Mouse (Mus musculus): ENCODE data around the gene Chadl. TPM values are rescaled to one million over a fixed set of nuclear protein-coding genes. Genes with fewer than 3 reads are reported as not detected.
A peak's percentile ranks its signal among the peaks of the same experiment; 100 is the strongest.

Gene Chadl
- polyA plus RNA-seq, 1 experiment, result 0.03 TPM

DNA sequence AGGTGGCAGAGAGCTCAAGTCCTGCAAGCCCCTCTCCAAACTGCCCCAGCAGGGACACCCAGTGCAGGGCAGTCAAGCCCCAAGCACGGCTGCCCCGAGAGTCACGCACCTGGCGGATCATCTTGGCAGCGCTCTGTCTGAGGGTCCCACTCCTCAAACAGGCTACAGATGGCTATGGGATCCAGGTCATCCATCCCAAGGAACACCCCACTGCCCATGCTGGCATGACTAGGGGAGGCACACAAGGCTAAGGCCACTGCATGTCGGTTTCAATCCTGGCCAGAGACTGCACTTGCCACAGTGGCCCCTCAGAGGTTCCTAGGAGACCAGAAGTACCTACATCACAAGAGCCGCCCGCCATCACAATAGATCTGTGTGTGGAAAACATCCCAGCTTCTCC, 28.9 kb upstream of the Chadl start:
- Histone ChIP-seq H3K9me3 (ENCODE audit: control insufficient read depth, low read length) (no peaks in the 10 kb centered on the region), H3K4me1 (ENCODE audit: control insufficient read depth) (peaks cover 35% of the 10 kb centered on the region), H3K27me3 (ENCODE audit: control insufficient read depth) (no peaks in the 10 kb centered on the region), H3K4me3 (replicated peaks) (peak overlapping the region; percentile 14), H3K36me3 (ENCODE audit: control insufficient read depth) (peaks cover 74% of the 10 kb centered on the region)
- TF ChIP-seq TAL1 (IDR thresholded peaks at IDR 0.05; ENCODE audit: low read length) (no peak), GATA1 (IDR thresholded peaks at IDR 0.05; ENCODE audit: low read length) (no peak)

DNA sequence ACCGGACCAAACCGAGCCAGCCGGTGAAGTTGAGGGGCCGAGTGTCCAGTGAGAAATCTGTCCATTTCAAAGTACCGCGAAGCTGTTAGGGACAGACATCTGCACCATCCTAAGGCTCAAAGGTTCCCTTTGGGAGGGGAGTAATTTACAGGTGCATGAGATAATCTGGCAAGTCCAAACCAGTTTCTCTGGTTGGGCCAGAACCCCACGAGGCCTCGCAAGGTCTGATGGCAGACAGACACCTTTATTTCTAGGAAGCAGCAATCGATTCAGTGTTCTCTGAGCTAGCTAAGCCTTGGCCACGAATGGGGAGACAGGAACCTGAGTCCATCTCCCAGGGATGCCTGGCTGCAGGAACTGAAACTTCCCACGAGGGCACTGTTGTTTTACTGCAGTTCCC, 26.6 kb upstream of the Chadl start:
- TF ChIP-seq TAL1 (IDR thresholded peaks at IDR 0.05; ENCODE audit: low read length) (no peak), GATA1 (IDR thresholded peaks at IDR 0.05; ENCODE audit: low read length) (no peak)
- Histone ChIP-seq H3K4me3 (replicated peaks) (no peak overlapping the region), H3K36me3 (ENCODE audit: control insufficient read depth) (peaks cover 96% of the 10 kb centered on the region), H3K9me3 (ENCODE audit: control insufficient read depth, low read length) (no peaks in the 10 kb centered on the region), H3K4me1 (ENCODE audit: control insufficient read depth) (peaks cover 29% of the 10 kb centered on the region), H3K27me3 (ENCODE audit: control insufficient read depth) (no peaks in the 10 kb centered on the region)

DNA sequence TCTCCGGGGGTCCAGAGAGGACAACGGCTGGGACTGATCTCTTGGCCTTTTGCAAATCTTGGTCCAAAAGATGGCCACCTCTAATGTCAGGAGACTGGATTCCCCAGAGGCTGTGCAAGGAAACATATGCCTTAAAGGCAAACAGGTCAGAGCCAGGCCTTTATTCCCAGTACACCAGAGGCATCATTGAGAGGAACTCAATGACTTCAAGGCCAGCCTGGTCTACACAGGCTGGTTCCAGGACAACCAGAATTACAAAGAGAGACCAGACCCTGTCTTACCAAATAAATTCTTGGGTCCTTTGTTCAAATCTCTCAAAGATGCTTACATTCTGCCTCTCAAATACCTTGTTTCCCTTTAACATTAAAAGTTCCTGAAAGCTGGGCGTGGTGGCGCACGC, 25.3 kb upstream of the Chadl start:
- Histone ChIP-seq H3K27me3 (ENCODE audit: control insufficient read depth) (no peaks in the 10 kb centered on the region), H3K4me1 (ENCODE audit: control insufficient read depth) (peaks cover 18% of the 10 kb centered on the region), H3K36me3 (ENCODE audit: control insufficient read depth) (peaks cover 97% of the 10 kb centered on the region), H3K9me3 (ENCODE audit: control insufficient read depth, low read length) (no peaks in the 10 kb centered on the region), H3K4me3 (replicated peaks) (no peak overlapping the region)
- TF ChIP-seq GATA1 (IDR thresholded peaks at IDR 0.05; ENCODE audit: low read length) (no peak), TAL1 (IDR thresholded peaks at IDR 0.05; ENCODE audit: low read length) (no peak)

DNA sequence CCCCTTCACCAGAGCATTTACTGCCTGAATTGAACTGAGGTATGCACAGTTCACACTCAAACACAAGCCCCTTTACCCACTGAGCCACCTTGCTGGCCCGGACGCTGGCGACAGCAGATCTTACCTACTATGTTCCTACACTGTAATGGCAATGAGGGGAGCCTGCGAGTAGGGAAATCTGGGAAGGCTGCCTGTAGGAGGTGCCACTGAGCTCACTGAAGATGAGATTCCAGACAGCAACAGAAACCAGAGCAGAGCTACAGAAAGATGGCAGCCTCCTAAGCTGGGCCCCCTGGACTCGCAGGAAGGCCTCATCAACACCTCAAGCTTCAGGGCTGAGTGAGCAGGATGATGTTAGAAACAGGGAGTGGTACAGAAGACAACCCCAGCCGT, 22.0 kb upstream of the Chadl start:
- Histone ChIP-seq H3K36me3 (ENCODE audit: control insufficient read depth) (peaks cover 99% of the 10 kb centered on the region), H3K27me3 (ENCODE audit: control insufficient read depth) (no peaks in the 10 kb centered on the region), H3K4me3 (replicated peaks) (no peak overlapping the region), H3K9me3 (ENCODE audit: control insufficient read depth, low read length) (no peaks in the 10 kb centered on the region), H3K4me1 (ENCODE audit: control insufficient read depth) (no peaks in the 10 kb centered on the region; the same call in 1 of the 2 replicates)
- no peak for TF ChIP-seq TAL1 (IDR thresholded peaks at IDR 0.05; ENCODE audit: low read length)
- TF ChIP-seq GATA1 (IDR thresholded peaks at IDR 0.05; ENCODE audit: low read length), result no peak

DNA sequence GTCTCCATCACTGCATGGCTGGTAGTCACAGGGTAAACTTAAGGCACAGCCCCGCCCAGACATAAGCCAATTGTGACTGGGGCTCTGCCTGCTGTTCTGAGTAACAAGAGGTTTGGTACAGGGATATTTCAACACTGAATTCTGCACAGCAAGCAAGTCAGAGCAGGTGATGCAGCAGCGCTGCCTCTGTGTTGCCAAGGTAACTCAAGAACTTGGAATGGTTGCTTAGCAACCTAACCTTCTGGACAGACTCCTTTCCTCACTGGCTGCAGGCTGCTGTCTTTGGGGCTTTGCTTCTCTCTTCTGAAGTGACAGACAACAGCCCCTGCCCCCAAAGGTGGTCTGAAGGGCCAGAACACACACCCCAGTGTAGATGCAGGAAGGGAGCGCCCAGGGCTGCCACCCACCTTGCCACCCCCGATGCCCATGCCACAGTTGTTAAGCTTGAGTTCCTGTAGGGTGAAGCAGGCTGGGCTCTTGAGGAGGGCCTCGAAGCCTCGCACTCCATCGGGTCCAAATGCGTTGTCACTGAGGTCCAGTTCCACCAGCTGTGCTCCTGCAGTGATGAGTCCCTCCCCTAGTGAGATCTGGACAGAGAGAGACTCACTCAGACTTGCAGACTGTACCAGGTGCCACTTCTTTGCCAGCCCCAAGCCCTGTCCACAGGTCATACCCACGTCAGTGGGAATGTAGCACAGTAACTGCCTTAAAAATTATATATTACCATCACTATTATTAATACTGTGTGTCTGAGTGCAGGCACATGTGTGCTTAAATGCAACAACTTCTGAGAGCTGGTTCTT, 21.4 kb upstream of the Chadl start:
- peaks cover 99% of the 10 kb centered on the region for H3K36me3 ChIP-seq (ENCODE audit: control insufficient read depth)
- TF ChIP-seq TAL1 (IDR thresholded peaks at IDR 0.05; ENCODE audit: low read length) (no peak), GATA1 (IDR thresholded peaks at IDR 0.05; ENCODE audit: low read length) (no peak)
- H3K4me1 ChIP-seq (ENCODE audit: control insufficient read depth), result no peaks in the 10 kb centered on the region; the same call in 1 of the 2 replicates
- H3K4me3 ChIP-seq (replicated peaks), result no peak overlapping the region
- H3K9me3 ChIP-seq (ENCODE audit: control insufficient read depth, low read length), result no peaks in the 10 kb centered on the region
- no peaks in the 10 kb centered on the region for H3K27me3 ChIP-seq (ENCODE audit: control insufficient read depth)

DNA sequence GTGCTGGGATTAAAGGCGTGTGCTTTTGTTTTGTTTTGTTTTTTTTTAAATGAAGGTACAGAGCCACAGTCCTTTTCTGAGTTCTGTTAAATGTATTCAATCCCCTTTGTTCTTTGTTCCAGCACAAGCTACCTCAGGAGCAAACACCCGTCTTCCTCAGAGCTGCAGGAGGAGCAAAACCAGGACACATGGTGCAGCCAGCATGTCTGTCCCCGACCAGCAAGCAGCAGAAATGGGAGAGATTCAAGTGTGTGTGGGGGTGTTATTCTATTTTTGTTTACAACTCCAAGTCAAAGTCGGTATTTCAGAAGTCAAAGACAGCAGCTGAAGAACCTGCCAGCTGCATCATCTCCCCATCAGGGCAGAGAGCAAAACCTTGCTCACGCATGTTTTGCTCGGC, 16.7 kb upstream of the Chadl start:
- Histone ChIP-seq H3K36me3 (ENCODE audit: control insufficient read depth) (peaks cover 99% of the 10 kb centered on the region), H3K27me3 (ENCODE audit: control insufficient read depth) (no peaks in the 10 kb centered on the region), H3K9me3 (ENCODE audit: control insufficient read depth, low read length) (no peaks in the 10 kb centered on the region), H3K4me3 (replicated peaks) (no peak overlapping the region), H3K4me1 (ENCODE audit: control insufficient read depth) (no peaks in the 10 kb centered on the region; the same call in 1 of the 2 replicates)
- no peak for TF ChIP-seq TAL1 (IDR thresholded peaks at IDR 0.05; ENCODE audit: low read length)
- TF ChIP-seq GATA1 (IDR thresholded peaks at IDR 0.05; ENCODE audit: low read length), result no peak

DNA sequence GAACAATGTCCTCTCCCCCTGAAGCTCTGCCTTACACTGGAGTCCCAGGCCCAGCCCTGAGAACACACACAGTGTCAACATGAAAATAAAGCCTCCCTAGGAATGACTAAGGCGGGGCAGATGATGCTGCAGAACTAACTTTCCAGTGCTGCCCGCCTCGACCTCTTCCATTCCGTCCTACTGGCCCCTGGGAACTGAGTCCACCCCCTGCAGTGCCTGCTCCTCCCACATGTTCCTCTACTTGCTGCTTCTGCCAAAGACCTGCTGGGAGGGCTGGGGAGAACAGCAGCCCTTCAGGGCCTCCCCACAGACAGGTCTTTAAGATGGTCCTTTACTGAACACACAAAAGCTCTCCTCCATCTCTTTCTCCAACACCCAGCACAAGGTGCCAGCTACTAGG, 13.7 kb upstream of the Chadl start:
- Histone ChIP-seq H3K4me1 (ENCODE audit: control insufficient read depth) (no peaks in the 10 kb centered on the region; the same call in 1 of the 2 replicates), H3K9me3 (ENCODE audit: control insufficient read depth, low read length) (no peaks in the 10 kb centered on the region), H3K27me3 (ENCODE audit: control insufficient read depth) (no peaks in the 10 kb centered on the region), H3K36me3 (ENCODE audit: control insufficient read depth) (peaks cover 98% of the 10 kb centered on the region), H3K4me3 (replicated peaks) (no peak overlapping the region)
- TF ChIP-seq GATA1 (IDR thresholded peaks at IDR 0.05; ENCODE audit: low read length) (no peak), TAL1 (IDR thresholded peaks at IDR 0.05; ENCODE audit: low read length) (no peak)

DNA sequence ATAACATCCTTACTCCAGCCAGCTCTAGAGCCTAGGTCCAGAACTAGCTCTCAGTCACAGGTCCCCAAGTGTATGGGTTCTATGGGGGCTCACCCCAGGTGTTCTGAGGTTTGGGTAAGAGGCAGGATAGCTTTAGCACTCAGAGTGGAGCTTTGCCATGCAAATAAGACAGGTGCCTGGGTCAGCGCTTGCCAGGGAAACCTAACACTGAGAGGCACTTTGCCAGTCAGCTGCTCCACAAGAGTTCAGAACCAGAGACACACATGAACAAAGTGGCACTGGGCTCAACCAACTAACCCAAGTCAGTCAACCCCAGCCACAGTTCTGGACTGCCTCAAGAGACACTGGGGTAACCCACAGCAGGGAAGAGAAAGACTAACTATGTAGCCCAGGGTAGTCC, 12.6 kb upstream of the Chadl start:
- Histone ChIP-seq H3K9me3 (ENCODE audit: control insufficient read depth, low read length) (no peaks in the 10 kb centered on the region), H3K36me3 (ENCODE audit: control insufficient read depth) (peaks cover 98% of the 10 kb centered on the region), H3K27me3 (ENCODE audit: control insufficient read depth) (no peaks in the 10 kb centered on the region), H3K4me1 (ENCODE audit: control insufficient read depth) (peaks cover 2% of the 10 kb centered on the region), H3K4me3 (replicated peaks) (no peak overlapping the region)
- no peak for TF ChIP-seq GATA1 (IDR thresholded peaks at IDR 0.05; ENCODE audit: low read length)

DNA sequence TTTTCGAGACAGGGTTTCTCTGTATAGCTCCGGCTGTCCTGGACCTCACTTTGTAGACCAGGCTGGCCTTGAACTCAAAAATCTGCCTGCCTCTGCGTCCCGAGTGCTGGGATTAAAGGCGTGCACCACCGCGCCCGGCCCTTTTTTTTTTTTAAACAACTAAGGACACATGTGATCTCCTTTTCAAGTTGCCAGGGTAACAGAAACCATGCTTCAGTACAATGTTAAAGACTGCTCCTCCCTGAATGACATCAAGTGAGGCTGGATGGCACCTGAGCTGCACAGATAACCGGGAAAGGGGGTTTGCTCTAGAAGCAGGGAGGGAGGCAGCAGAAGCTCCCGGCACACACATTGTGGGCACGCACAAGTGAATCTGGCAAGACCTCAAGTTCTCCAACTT, 11.9 kb upstream of the Chadl start:
- H3K4me1 ChIP-seq (ENCODE audit: control insufficient read depth), result peaks cover 2% of the 10 kb centered on the region
- H3K36me3 ChIP-seq (ENCODE audit: control insufficient read depth), result peaks cover 100% of the 10 kb centered on the region
- no peak overlapping the region for H3K4me3 ChIP-seq (replicated peaks)
- no peaks in the 10 kb centered on the region for H3K9me3 ChIP-seq (ENCODE audit: control insufficient read depth, low read length)
- H3K27me3 ChIP-seq (ENCODE audit: control insufficient read depth), result no peaks in the 10 kb centered on the region
- no peak for TF ChIP-seq GATA1 (IDR thresholded peaks at IDR 0.05; ENCODE audit: low read length)
- no peak for TF ChIP-seq TAL1 (IDR thresholded peaks at IDR 0.05; ENCODE audit: low read length)

DNA sequence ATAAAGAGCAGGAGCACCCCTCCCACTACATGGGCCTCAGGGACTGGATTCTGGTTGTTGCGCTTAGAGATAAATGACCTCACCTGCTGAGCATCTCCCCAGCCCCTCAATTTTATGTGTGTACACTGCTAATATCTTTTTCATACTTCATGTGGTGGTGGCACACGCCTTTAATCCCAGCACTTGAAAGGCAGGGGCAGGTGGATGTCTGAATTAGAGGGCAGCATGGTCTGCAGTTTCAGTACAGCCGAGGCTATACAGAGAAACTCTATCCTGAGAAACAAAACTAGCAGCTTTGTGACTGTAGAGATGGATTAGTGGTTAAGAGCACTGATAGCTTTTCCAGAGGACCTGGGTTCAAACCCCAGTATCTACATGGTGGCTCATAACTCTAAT, 6.0 kb upstream of the Chadl start:
- H3K36me3 ChIP-seq (ENCODE audit: control insufficient read depth), result peaks cover 61% of the 10 kb centered on the region
- H3K4me3 ChIP-seq (replicated peaks), result no peak overlapping the region
- no peak for TF ChIP-seq GATA1 (IDR thresholded peaks at IDR 0.05; ENCODE audit: low read length)
- no peak for TF ChIP-seq TAL1 (IDR thresholded peaks at IDR 0.05; ENCODE audit: low read length)
- H3K9me3 ChIP-seq (ENCODE audit: control insufficient read depth, low read length), result no peaks in the 10 kb centered on the region
- no peaks in the 10 kb centered on the region for H3K27me3 ChIP-seq (ENCODE audit: control insufficient read depth)
- H3K4me1 ChIP-seq (ENCODE audit: control insufficient read depth), result peaks cover 2% of the 10 kb centered on the region

Data from erythroblast, embryonic 14.5 days (primary cell).